Mouse (Mus musculus) heart, postnatal 0 days (tissue): ENCODE data around the gene Pxylp1. TPM values are rescaled to one million over a fixed set of nuclear protein-coding genes. Genes with fewer than 3 reads are reported as not detected.

Source experiments
- ATAC-seq: fragments of 200-750 bp; cut with Nextera tagmentation; 2 replicates; pipeline ENCODE4 v1.8.0; 2017; ENCODE audit warnings: low read depth, moderate number of reproducible peaks, moderate library complexity; ENCODE audit not compliant: insufficient read depth
- DNase-seq: peaks from one replicate; pipeline ENCODE4 v3.0.0-alpha.2; 2016; ENCODE audit warnings: low spot score
- H3K27ac ChIP-seq: fragments of 300-500 bp; sonication (generic); 2 replicates; pipeline ENCODE4 v1.5.1; 2014; ENCODE audit warnings: low read depth, mild to moderate bottlenecking
- H3K27me3 ChIP-seq: fragments of 300-500 bp; sonication (generic); 2 replicates; pipeline ENCODE4 v1.6.1; 2014; ENCODE audit warnings: low read length, mixed read lengths; ENCODE audit not compliant: control insufficient read depth, insufficient read depth
- H3K36me3 ChIP-seq: fragments of 300-500 bp; sonication (generic); replicated peaks from 2 replicates; pipeline ENCODE4 v1.6.1; 2014; ENCODE audit warnings: low read length, mixed read lengths; ENCODE audit not compliant: control insufficient read depth, insufficient read depth
- H3K4me1 ChIP-seq: fragments of 300-500 bp; sonication (generic); 2 replicates; pipeline ENCODE4 v1.6.1; 2014; ENCODE audit warnings: antibody characterized with exemption; ENCODE audit not compliant: control insufficient read depth, insufficient read depth
- H3K4me2 ChIP-seq: fragments of 300-500 bp; sonication (generic); 2 replicates; pipeline ENCODE4 v1.6.1; 2014; ENCODE audit warnings: low read depth, mild to moderate bottlenecking, low read length, moderate library complexity
- H3K4me3 ChIP-seq: fragments of 300-500 bp; sonication (generic); 2 replicates; pipeline ENCODE4 v1.5.1; 2014; ENCODE audit warnings: low read depth, low read length
- H3K9ac ChIP-seq: fragments of 300-500 bp; sonication (generic); replicated peaks from 2 replicates; pipeline ENCODE4 v1.6.1; 2014; ENCODE audit warnings: low read depth, low read length, mixed read lengths
- H3K9me3 ChIP-seq: fragments of 300-500 bp; sonication (generic); replicated peaks from 2 replicates; pipeline ENCODE4 v1.6.1; 2016; ENCODE audit warnings: low read length; ENCODE audit not compliant: control insufficient read depth
- CTCF ChIP-seq: IDR thresholded peaks from 2 replicates; pipeline ENCODE4 v1.5.1; 2016; ENCODE audit warnings: antibody characterized with exemption, control low read depth, low read depth
- EP300 ChIP-seq: IDR thresholded peaks from 2 replicates; pipeline ENCODE4 v1.6.1; 2016; ENCODE audit warnings: antibody characterized with exemption, low read depth
- WGBS: fragments of 180-500 bp; shearing (Covaris S2); extraction: QIAGEN DNeasy Blood & Tissue Kit; methylation state at CpG from one replicate; pipeline ENCODE4 v1.1.7; 2014; 5-methylcytosine and 5-hydroxymethylcytosine counted together
- polyA plus RNA-seq: library from polyadenylated mRNA; unstranded; fragments of >200 nt; fragmentation: Nextera tagmentation; extraction: Ambion mirVana; gene quantifications from 2 replicates; pipeline ENCODE4 v1.2.1, GENCODE M21; 2015
- total RNA-seq: library from RNA; depleted of rRNA; stranded (reverse); fragments of >200 nt; gene quantifications from 2 replicates; pipeline ENCODE4 v1.2.3, GENCODE M21; 2014; ENCODE audit warnings: low replicate concordance

The Pxylp1 gene
- total and polyA plus RNA-seq, 2 experiments from 2014 or later = 14.4 to 89.9 TPM

DNA sequence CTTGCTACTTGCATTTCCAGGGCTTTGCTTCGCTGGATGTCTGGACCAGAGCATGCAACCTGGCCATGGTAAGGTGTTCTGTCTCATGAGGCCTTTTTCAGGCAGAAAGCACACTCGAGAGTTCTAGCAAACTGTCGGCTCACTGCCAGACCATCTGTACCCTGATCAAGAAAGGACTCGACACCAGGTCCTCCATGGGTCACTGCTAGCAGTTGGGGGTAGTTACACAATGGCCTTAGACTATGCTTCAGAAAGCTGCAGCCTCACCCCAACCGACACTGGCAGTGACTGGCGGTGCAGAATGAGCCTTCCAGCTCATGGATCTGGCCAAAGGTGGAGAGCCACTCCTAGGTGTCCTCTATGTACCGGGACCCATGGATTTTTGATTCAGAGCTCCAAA lies 25.3 kb downstream of the Pxylp1 start:
- peaks cover 5% of the 10 kb centered on the region for H3K4me1 ChIP-seq
- 69% methylated on average over 7 of the region's 7 CpGs for WGBS

DNA sequence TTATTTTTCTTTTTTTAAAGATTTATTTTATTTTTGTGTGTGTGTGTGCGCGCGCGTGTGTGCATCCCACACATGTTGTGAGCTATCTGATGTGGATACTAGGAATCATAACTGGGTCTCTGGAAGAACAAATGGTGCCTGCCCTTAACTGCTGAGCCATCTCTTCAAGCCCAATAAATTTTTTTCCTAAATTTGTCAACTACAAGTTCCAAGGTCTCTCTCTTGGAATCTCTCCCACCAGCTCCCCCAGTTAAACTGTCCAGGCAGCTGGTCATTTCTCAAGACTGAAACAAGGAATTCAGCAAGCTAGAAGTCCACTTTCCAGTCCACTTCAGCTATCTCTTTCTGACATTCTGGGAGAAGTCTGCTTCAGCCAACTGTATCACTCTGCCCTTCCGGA lies 26.3 kb downstream of the Pxylp1 start:
- TF ChIP-seq CTCF (no peak), EP300 (no peak)
- ATAC-seq (no peak), DNase-seq (no peak)
- Histone ChIP-seq H3K4me2 (no peak overlapping the region), H3K4me3 (no peak overlapping the region), H3K4me1 (peaks cover 9% of the 10 kb centered on the region), H3K9ac (no peak overlapping the region), H3K27me3 (no peaks in the 10 kb centered on the region), H3K27ac (no peak overlapping the region), H3K36me3 (no peaks in the 10 kb centered on the region), H3K9me3 (no peaks in the 10 kb centered on the region)
- 93% methylated on average over 5 of the region's 5 CpGs for WGBS

More for the DNA sequence above, 25.3 kb downstream of the Pxylp1 start:
- H3K27me3 ChIP-seq = no peaks in the 10 kb centered on the region
- no peaks in the 10 kb centered on the region for H3K9me3 ChIP-seq
- TF ChIP-seq CTCF (no peak), EP300 (no peak)
- no peak overlapping the region for H3K27ac ChIP-seq
- no peak for DNase-seq
- no peak overlapping the region for H3K4me3 ChIP-seq
- no peak overlapping the region for H3K9ac ChIP-seq
- H3K4me2 ChIP-seq = no peak overlapping the region
- no peaks in the 10 kb centered on the region for H3K36me3 ChIP-seq
- no peak for ATAC-seq

DNA sequence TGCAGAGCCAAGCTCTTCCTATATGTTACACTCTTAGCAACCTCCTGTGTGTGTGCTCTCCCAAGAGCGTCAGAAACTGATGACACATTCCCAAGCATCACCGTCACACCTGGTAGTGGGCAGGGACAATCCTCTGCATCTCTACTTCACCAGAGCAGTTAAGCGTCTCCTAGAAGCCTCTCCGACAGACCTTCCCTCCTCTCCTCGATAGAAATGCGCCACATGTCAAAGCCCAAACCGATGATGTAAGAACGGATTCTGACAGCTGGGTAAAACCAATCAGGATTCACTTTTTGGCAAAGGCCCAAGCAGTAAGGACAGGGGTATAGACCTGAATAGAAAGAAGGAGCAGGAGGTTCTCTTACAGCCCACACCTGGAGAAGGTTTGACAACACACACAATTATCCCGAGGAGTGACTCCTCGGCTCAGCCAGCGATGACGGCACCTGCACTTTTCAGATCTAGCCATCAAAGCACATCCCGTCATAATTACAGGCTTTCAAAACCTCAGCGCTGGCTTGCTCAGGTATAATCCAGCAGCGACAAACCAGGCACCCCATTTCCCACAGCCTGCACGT lies 26.9 kb downstream of the Pxylp1 start:
- Histone ChIP-seq H3K4me1 (peaks cover 15% of the 10 kb centered on the region), H3K9ac (no peak overlapping the region), H3K4me3 (no peak overlapping the region), H3K36me3 (no peaks in the 10 kb centered on the region), H3K4me2 (no peak overlapping the region), H3K27me3 (no peaks in the 10 kb centered on the region), H3K9me3 (no peaks in the 10 kb centered on the region), H3K27ac (no peak overlapping the region)
- no peak for ATAC-seq
- TF ChIP-seq EP300 = no peak
- TF ChIP-seq CTCF = no peak
- DNase-seq = no peak
- 70% methylated on average over 16 of the region's 16 CpGs for WGBS

DNA sequence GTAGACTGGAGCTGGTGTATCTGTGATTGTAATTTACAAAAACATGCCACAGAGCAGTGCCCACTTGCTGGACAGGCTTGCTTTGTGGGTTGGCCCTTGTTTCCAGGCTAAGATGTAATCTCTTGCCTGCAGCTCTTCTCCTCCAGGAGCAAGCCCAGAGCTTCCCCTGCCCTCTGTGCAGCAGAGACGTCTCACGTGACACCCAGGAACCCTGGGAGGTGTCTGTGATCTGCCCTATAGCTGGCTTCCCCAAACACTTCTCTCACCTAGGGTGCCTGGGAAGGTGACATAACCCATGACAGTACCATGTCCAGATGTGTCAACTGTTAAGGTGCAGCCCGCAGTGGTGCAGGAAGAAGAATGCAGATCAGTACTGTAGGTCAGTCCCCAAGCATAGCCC lies 28.9 kb downstream of the Pxylp1 start:
- H3K9ac ChIP-seq = no peak overlapping the region
- no peak overlapping the region for H3K4me2 ChIP-seq
- H3K4me3 ChIP-seq = no peak overlapping the region
- no peaks in the 10 kb centered on the region for H3K36me3 ChIP-seq
- DNase-seq (no peak), ATAC-seq (no peak)
- H3K4me1 ChIP-seq = peaks cover 15% of the 10 kb centered on the region
- no peak for TF ChIP-seq CTCF
- TF ChIP-seq EP300 = no peak
- H3K9me3 ChIP-seq = no peaks in the 10 kb centered on the region
- H3K27me3 ChIP-seq = no peaks in the 10 kb centered on the region
- no peak overlapping the region for H3K27ac ChIP-seq
- 53% methylated on average over 3 of the region's 3 CpGs for WGBS

DNA sequence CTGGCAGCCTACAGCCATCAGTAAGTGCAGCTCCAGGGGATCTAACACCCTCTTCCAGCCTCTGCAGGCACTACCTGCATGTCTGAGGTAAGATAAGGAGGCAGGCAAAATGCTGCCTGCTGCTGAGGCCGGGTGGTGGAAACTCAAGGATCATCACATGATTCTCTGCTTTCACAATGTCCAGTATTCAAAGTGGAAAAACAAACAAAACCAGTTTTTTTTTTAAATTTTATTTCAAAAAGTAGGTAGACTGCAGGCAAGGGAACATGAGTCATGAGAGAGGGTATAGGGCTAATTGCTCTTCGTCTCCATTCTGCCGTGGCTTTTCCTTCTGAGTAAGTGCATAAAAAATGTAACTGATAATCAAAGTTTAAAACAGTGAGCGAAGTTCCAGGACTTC lies 29.6 kb downstream of the Pxylp1 start:
- Histone ChIP-seq H3K36me3 (no peaks in the 10 kb centered on the region), H3K9ac (no peak overlapping the region), H3K4me1 (peaks cover 15% of the 10 kb centered on the region), H3K4me3 (no peak overlapping the region), H3K9me3 (no peaks in the 10 kb centered on the region), H3K27me3 (no peaks in the 10 kb centered on the region), H3K4me2 (no peak overlapping the region), H3K27ac (no peak overlapping the region)
- DNase-seq = no peak
- no peak for TF ChIP-seq EP300
- TF ChIP-seq CTCF = no peak
- no peak for ATAC-seq
- 49% methylated on average over 4 of the region's 4 CpGs for WGBS

DNA sequence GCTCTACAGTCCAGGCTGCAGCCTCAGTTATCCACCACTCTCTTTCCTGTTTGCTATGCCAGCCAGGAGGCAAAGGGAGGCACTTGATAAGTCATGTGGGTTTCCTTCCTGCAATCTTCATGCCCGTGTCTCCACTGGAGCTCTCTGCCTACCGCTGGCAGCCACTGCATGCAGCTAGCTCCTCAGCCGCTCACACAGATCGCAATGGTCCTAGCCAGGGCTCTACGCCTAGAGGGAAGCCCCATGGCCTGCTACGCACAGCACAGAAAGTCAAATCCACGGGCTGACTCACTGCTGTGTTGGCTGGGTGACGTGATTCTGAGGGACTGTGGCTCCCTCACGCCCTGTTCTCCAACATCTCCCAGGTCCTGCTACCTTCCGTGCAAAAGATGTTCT lies 31.4 kb downstream of the Pxylp1 start:
- no peaks in the 10 kb centered on the region for H3K9me3 ChIP-seq
- H3K27me3 ChIP-seq = no peaks in the 10 kb centered on the region
- no peak for TF ChIP-seq CTCF
- no peak for TF ChIP-seq EP300
- H3K27ac ChIP-seq = peak overlapping the region; percentile 54
- peak; percentile 34 for ATAC-seq
- WGBS = 54% methylated on average over 10 of the region's 10 CpGs
- H3K4me1 ChIP-seq = peaks cover 15% of the 10 kb centered on the region
- no peak overlapping the region for H3K4me2 ChIP-seq
- no peak overlapping the region for H3K4me3 ChIP-seq
- H3K9ac ChIP-seq = no peak overlapping the region
- DNase-seq = peak; percentile 34
- H3K36me3 ChIP-seq = no peaks in the 10 kb centered on the region
